Mouse (Mus musculus) layer of hippocampus, adult 2 months (tissue): Measurements from ENCODE around the gene Irgm2. TPM values are rescaled to one million over a fixed set of nuclear protein-coding genes. Genes with fewer than 3 reads are reported as not detected.
"Not testable (repeated sequence)": the region's sequence is repeated elsewhere in the genome, so short reads cannot be mapped to it uniquely, and the experiment has no call there.

Source experiments
- DNase-seq, 2 experiments: peaks; one replicate each; pipeline ENCODE4 v3.0.0; 2022; ENCODE audit warnings: low spot score in 2 of 2
- H3K27ac ChIP-seq: fragments of 200-600 bp; 2 replicates; pipeline ENCODE4 v1.8.1; 2022
- H3K4me3 ChIP-seq: fragments of 200-600 bp; 2 replicates; pipeline ENCODE4 v1.8.1; 2022; ENCODE audit warnings: mild to moderate bottlenecking
- CTCF ChIP-seq: fragments of 200-600 bp; conservative IDR thresholded peaks from 2 replicates; pipeline ENCODE4 v1.8.1; 2022; ENCODE audit warnings: antibody characterized with exemption, mild to moderate bottlenecking, moderate library complexity
- total RNA-seq, 2 experiments: library from RNA; stranded (reverse); gene quantifications; 2 replicates each; pipeline ENCODE4 v1.2.3; 2021

The Irgm2 gene
- total RNA-seq, 2 experiments from 2014 or later = 1.7 to 2.3 TPM

DNA sequence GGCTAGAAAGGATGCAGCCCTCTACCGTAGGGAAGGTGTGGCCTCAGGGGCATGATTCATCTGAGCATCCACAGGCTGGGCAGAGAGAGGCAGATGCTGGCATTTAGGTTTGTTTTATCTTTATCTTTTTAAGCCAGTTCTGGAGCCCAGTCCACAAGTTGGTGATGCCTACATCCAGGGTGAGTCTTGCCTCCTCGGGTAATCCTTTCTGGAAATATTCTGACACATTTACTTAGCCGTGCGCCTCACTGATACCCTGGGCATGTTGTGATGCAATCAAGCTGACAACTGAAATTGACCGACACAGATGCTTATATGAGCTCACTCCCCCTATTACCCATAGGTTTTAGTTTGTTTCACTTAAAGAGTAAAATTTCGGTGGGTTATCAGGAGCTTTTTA is 17.4 kb downstream of the Irgm2 start:
- H3K4me3 ChIP-seq = no peak overlapping the region
- DNase-seq = no peak
- TF ChIP-seq CTCF = no peak
- no peak overlapping the region for H3K27ac ChIP-seq

DNA sequence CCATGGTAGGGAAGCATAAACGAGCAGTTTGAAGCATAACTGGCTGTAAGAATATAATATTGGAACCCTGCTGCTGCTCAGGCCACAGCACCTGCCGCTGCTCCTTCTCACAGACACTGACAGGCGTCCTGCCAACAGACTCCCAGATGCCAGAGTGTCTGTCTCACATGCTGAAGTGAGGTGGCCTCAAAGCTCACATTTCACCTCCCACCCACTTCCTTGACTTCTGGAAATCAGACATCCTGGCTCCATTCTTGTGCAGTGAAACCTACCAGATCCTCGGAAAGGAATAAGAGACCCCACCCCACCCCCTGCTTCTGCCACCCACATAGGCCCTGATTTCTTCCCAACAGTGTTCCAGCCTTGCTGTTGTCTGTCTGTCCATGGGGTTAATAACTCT is 24.3 kb downstream of the Irgm2 start:
- no peak for TF ChIP-seq CTCF

DNA sequence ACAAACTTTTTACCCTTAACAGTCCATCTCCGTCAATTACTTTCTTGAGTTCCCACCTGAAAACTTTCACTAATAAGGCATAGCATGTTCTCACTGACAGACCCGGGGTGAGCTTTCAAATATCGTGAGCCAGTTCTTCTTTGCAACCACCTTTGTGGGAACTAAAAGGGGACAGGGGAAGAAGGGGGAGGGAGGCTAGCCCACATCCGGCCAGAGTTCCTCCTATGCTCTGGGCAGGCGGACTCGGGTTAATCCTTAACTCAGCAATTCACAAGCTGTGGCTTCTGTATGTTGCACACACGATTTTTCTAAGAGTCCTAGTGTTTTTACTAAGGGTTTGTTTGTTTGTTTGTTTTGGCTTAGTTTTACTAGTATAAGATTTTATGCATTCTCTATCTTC is 24.9 kb downstream of the Irgm2 start:
- Histone ChIP-seq H3K27ac (peak overlapping the region; percentile 20; the same call in 1 of the 2 replicates), H3K4me3 (no peak overlapping the region)
- DNase-seq = peak in 1 of 2 experiments; percentile 31
- no peak for TF ChIP-seq CTCF

More for the DNA sequence above, 24.3 kb downstream of the Irgm2 start:
- Histone ChIP-seq H3K27ac (peak overlapping the region; percentile 20; the same call in 1 of the 2 replicates), H3K4me3 (no peak overlapping the region)
- DNase-seq = no peak

DNA sequence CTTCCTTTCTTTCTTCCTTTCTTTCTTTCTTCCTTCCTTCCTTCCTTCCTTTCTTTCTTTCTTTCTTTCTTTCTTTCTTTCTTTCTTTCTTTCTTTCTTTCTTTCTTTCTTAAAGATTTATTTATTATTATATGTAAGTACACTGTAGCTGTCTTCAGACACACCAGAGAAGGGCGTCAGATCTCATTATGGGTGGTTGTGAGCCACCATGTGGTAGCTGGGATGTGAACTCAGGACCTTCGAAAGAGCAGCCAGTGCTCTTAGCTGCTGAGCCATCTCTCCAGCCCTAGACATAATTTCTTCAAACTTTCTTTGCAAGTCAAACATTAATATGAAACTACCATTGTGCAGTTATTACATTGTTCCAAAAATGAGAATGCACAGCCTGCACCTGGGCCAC is 25.5 kb downstream of the Irgm2 start:
- not testable (repeated sequence) for DNase-seq, H3K4me3 ChIP-seq, H3K27ac ChIP-seq

DNA sequence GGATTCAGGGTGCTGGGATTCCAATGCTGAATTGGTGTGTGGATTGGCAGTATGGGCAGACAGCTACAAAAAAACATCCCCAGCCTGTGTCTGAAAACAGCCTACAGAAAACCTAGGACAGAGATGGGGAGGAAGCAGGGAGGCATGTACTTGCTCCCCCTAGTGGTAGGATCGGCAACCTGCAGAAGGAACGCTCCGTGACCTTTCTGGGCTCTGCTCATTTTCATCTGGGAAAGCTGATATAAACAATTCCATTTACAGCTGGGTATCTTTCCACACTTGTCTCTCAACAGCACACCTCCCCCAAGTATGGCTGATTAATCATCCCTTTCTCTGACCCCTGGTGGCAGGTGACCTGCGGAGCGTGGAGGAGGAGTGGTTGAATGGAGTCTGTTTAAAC is 26.2 kb downstream of the Irgm2 start:
- Histone ChIP-seq H3K4me3 (no peak overlapping the region), H3K27ac (peak overlapping the region; percentile 23; the same call in 1 of the 2 replicates)
- TF ChIP-seq CTCF = peak; percentile 98
- peak; percentile 50 to 68 for DNase-seq

DNA sequence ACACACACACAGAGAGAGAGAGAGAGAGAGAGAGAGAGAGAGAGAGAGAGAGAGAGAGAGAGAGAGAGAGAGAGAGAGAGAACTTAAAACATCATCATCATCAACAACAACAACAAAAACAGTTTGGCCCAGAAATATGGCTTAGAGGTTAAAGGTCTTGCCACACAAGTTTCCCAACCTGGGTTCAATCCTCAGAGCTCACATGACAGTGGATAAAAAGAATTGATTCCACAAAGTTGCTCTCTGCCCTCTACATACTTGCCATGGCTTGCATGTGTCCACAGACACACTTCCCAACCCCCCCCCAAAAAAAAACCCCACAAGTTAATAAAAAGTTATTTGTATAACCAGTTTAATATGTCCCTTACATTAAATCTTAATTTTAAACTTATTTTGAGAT is 27.0 kb downstream of the Irgm2 start:
- Histone ChIP-seq H3K4me3 (no peak overlapping the region), H3K27ac (no peak overlapping the region)
- no peak for DNase-seq
- no peak for TF ChIP-seq CTCF

DNA sequence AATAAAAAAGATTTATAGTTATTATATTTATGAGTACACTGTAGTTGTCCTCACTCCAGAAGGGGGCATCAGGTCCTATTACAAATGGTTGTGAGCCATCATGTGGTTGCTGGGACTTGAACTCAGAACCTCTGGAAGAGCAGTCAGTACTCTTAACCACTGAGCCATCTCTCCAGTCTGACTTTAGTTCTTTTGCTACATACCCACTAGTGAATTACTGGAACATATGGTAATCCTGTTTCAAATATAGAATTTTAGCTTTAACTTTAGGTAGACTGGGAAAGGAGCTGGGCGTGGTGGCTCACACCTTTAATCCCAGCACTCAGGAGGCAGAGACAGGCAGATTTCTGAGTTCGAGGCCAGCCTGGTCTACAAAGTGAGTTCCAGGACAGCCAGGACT is 28.6 kb downstream of the Irgm2 start:
- not testable (repeated sequence) for H3K27ac ChIP-seq, H3K4me3 ChIP-seq, DNase-seq

DNA sequence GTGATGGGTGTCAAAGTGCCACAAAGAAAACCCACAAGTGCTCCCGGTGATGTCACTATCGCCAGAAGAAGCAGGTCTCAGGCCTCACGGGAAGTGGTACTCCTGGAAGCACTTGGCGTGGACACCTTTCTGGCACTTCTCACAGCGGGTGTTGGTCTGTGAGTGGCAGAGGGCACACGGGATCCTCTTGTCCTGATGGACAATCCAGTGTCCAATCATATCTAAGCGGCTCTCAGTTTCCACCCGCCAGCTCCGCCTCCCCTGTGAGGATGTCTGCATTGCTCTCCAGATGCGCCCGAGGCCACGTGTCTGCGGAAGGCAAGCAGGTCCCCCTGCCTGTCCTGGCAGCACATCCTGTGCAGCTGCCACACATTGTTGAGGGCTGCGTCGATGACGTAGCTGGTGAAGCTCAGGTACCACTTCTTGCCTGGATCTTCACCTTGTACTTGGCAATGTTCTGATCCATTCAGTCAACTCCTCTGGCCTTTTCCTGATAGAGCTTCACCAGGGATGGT is 31.0 kb downstream of the Irgm2 start:
- no peak for TF ChIP-seq CTCF
- Histone ChIP-seq H3K4me3 (no peak overlapping the region), H3K27ac (no peak overlapping the region)
- DNase-seq = no peak

DNA sequence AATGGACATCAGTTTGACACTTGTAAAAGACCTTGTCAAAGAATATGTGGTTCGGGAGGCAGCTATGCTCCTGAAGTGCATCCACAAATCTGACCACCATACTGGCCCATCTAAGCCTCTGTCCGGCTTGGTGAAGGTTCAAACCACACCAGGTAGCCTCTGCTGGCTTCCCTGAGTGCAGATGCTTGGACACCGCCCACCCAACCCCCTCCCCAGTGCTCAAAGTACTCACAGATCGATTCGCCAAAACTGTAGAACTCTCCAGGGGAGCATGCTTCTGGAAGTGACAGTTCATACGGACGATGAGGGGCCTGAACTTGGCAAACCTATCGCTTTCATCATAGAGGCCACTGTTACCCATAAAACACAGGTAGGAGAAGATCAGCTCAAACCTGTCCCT is 31.7 kb downstream of the Irgm2 start:
- no peak for DNase-seq

DNA sequence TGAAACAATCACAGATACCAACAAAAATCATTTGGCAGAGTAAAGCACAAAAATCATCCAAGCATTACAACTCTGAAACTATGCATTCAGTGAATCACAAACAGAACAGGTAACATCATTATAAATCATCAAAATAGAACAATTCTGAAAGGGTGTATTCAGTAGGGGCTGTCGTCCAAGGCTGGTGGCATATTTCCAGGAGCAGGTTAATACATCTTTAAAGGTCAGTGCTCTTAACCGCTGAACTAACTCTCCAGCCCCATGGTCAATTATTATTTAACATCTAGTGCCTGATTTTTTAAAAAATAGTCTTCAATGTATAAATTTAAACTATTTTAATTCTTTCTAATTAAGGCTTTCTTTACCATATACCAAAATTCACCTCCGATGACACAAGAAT is 35.1 kb downstream of the Irgm2 start:
- DNase-seq, H3K4me3 ChIP-seq, H3K27ac ChIP-seq: not testable (repeated sequence)

More for the DNA sequence above, 31.7 kb downstream of the Irgm2 start:
- no peak for TF ChIP-seq CTCF
- H3K4me3 ChIP-seq = no peak overlapping the region
- H3K27ac ChIP-seq = no peak overlapping the region

DNA sequence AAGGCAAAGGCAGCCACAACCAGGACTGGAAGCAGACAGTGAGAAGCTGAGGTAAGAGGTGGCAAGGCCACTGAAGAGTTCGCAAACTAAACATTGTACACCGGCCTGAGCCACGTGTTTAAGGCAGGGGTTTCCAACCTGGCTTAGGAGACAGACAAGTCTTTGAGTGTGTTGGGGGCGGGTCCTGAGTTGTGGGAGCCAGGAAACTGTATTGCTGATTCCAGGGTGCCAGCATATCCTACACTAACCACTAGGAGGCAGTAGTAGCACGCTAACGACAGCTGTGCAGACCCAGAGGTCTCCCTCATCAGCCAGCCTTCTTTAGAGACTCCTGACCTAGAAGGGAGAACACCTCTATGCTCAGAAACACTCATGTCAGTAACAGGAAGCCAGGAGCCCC is 35.7 kb downstream of the Irgm2 start:
- TF ChIP-seq CTCF = peak; percentile 72
- Histone ChIP-seq H3K27ac (no peak overlapping the region), H3K4me3 (no peak overlapping the region)
- DNase-seq = no peak

DNA sequence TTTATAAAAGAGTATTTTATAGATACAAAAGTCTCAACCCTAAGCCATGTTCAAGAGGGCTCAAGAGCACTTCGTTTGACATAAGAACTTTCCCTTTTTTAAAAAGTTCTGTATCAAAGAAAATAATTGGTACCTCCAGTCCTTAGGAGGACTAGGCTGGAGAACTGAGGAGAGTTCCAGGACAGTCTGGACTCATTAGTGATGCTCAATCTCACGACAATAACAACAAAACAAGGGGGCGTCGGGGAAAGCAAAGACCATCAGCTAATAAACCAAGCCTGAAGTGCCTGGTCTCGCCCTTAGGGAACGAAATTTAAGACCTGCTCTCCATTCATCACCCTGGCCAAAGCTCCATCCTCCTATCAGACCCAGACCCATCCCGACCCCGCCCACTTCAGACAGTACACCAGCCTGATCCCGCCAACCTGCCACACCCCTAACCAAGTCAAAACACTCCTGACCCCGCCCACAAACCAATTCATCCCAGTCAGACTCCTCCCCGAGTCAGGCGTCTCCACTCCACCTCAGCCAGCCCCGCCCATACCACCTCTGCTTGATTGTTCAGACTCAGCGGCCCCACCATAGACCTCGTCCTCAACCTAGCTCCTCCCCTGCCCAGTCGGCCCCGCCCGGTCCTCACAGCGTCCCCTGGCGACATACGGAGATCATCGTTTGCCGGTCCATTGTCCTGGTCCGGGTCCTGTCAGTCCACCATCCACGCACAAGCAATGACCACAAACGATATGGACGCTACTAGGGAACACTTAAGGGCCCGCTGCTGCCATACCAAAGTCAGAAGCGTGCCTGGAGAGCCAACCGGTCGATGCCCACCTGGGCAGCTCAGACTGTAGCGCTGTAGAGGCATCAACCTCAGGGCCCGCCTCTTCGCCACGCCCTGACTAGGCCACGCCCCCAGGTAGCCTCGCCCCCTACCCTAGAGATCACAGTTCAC is 39.7 kb downstream of the Irgm2 start:
- Histone ChIP-seq H3K27ac (no peak overlapping the region), H3K4me3 (peak overlapping the region; percentile 37)
- peak; percentile 27 for TF ChIP-seq CTCF
- DNase-seq = no peak

DNA sequence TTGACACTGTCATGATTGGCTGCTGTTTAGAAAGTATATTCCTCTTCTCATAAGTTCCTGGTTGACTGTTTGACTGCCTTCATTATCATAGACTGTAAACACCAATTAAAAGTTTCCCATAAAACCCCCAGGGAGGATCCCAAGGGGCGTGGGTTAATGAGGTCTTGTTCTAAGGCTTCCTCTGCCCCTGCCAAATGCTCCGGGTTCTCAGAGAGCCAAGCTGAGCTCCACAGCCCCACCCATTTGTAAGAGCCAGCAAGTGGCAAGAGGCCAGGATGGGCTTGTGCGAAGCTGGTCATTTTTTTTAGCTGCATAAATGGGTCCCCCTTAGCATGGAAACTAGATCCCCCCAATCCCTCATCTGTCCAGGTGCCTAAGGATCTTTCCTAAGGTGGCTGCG is 47.9 kb downstream of the Irgm2 start:
- Histone ChIP-seq H3K4me3 (no peak overlapping the region), H3K27ac (no peak overlapping the region)
- no peak for TF ChIP-seq CTCF
- DNase-seq = no peak
